Mouse (Mus musculus): ENCODE data around the gene Cwc15. TPM values are rescaled to one million over a fixed set of nuclear protein-coding genes. Genes with fewer than 3 reads are reported as not detected.

Cwc15 gene
- polyA plus RNA-seq, 1 experiment from 2014 or later: 69.6 TPM

- peaks cover 8% of the 10 kb centered on the region for H3K4me1 ChIP-seq (ENCODE audit: insufficient read depth)
- peaks cover 34% of the 10 kb centered on the region for H3K36me3 ChIP-seq (replicated peaks; ENCODE audit: insufficient read depth, low read length)
- H3K9ac ChIP-seq (replicated peaks): peak overlapping the region; percentile 78
- peak overlapping the region; percentile 86 for H3K4me3 ChIP-seq (ENCODE audit: low read depth, low read length)
- DNase-seq: no peak
- H3K4me2 ChIP-seq (ENCODE audit: low read depth, low read length): peak overlapping the region; percentile 97
- TF ChIP-seq EP300 (IDR thresholded peaks at IDR 0.05; ENCODE audit: low read depth) (no peak), CTCF (IDR thresholded peaks at IDR 0.05; ENCODE audit: low read depth) (no peak)
- H3K27me3 ChIP-seq (ENCODE audit: insufficient read depth, low read length): no peaks in the 10 kb centered on the region
- no peaks in the 10 kb centered on the region for H3K9me3 ChIP-seq (ENCODE audit: low read length)
- H3K27ac ChIP-seq (ENCODE audit: low read depth): peak overlapping the region; percentile 73
- no peak; the same call in 1 of the 2 replicates for ATAC-seq
- 3% methylated on average over 10 of the region's 10 CpGs for WGBS (ENCODE audit: insufficient replicate concordance)
Measured at GRCm38 (mm10) chr9:14500916-14501424, 553 bp downstream of the Cwc15 start.

DNA sequence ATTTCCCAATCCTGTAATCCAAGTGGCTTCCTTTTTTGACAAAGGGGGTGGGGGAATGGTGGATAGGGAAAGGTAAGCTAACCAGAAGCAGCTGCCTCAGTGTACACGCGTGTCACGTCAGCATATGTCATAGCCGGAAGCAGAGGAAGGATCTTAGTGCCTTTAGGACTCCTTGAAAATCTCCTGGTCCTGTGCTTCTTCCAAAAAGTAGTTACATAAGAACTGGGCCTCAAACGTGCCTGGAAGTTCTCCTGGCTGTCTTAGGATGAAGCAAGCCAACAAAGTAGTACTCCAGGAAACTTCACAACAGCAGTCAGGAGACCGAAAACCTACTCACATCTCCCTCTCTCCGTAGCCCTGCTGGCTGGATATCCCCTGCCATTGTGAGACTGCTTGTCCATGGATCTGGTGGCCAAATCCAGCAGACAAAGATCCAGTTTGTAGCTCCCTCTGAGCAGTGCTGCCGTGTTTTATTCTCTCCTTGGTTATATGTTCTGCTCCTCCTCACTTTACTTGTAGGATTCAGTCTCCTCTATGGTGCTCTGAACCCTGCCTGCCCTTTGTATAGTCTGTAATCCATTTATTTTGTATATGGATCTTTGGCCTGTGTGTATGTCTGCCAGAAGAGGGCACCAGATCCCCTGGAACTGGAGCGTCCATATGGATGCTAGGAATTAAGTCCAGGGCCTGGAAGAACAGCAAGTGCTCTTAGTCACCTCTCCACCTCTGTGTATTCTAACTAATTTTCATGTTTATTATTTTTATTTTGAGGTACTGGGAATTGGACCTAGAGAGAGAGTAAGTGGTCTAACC lies 12.4 kb downstream of the Cwc15 start:
- H3K27me3 ChIP-seq (ENCODE audit: insufficient read depth, low read length): no peaks in the 10 kb centered on the region
- peaks cover 39% of the 10 kb centered on the region for H3K36me3 ChIP-seq (replicated peaks; ENCODE audit: insufficient read depth, low read length)
- no peak overlapping the region for H3K4me3 ChIP-seq (ENCODE audit: low read depth, low read length)
- 81% methylated on average over 9 of the region's 9 CpGs for WGBS (ENCODE audit: insufficient replicate concordance)
- H3K27ac ChIP-seq (ENCODE audit: low read depth): no peak overlapping the region
- H3K4me2 ChIP-seq (ENCODE audit: low read depth, low read length): no peak overlapping the region
- H3K9ac ChIP-seq (replicated peaks): no peak overlapping the region
- H3K4me1 ChIP-seq (ENCODE audit: insufficient read depth): no peaks in the 10 kb centered on the region
- DNase-seq: no peak
- ATAC-seq: no peak
- TF ChIP-seq CTCF (IDR thresholded peaks at IDR 0.05; ENCODE audit: low read depth) (peak; percentile 64), EP300 (IDR thresholded peaks at IDR 0.05; ENCODE audit: low read depth) (no peak)
- H3K9me3 ChIP-seq (ENCODE audit: low read length): no peaks in the 10 kb centered on the region

DNA sequence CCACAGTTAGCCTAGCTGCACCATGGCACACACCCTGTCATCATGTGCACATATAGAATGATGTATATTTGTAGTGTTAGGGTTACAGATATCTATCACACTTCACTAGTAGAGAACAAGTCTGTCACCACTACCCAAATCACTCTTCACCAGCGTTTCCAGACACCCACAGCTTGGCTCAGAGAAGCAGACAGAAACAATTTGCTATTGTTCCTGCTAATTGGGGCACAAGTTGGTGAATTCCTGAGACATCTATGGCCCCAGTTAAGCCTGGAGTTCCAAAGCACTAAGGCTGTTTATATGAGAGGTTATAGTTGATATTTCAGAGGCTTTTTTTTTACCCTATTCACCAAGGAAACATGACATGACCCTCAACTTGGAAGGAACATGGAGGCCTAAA lies 16.9 kb downstream of the Cwc15 start:
- no peak overlapping the region for H3K4me3 ChIP-seq (ENCODE audit: low read depth, low read length)
- no peak overlapping the region for H3K27ac ChIP-seq (ENCODE audit: low read depth)
- H3K4me1 ChIP-seq (ENCODE audit: insufficient read depth): no peaks in the 10 kb centered on the region
- no peaks in the 10 kb centered on the region for H3K9me3 ChIP-seq (ENCODE audit: low read length)
- H3K36me3 ChIP-seq (replicated peaks; ENCODE audit: insufficient read depth, low read length): peaks cover 10% of the 10 kb centered on the region
- no peaks in the 10 kb centered on the region for H3K27me3 ChIP-seq (ENCODE audit: insufficient read depth, low read length)
- no peak for ATAC-seq
- no peak overlapping the region for H3K4me2 ChIP-seq (ENCODE audit: low read depth, low read length)
- no peak overlapping the region for H3K9ac ChIP-seq (replicated peaks)
- 61% methylated on average over 1 of the region's 1 CpGs for WGBS (ENCODE audit: insufficient replicate concordance)
- TF ChIP-seq EP300 (IDR thresholded peaks at IDR 0.05; ENCODE audit: low read depth): no peak
- no peak for TF ChIP-seq CTCF (IDR thresholded peaks at IDR 0.05; ENCODE audit: low read depth)
- no peak for DNase-seq

DNA sequence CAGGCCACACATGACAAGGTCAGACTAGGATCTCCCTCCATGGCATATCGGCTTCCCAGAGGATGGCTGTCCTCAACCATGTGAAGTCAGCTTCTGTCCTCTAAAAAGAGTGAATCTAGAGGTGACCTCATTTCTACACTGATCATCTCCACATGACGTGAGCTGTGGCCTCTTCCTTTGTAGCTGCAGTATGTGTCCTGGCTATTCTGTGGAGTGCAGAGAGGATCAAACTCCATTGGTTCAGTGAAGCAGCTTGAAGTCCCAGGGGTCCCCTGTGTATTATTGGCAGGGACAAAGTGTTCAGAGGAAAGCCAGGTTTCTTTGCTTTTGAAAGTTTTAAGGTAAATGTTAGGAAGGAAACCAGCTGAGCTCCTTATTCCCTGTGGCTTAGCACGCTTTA lies 17.7 kb downstream of the Cwc15 start:
- Histone ChIP-seq H3K36me3 (replicated peaks; ENCODE audit: insufficient read depth, low read length) (0 out of 2 replicates have a peak, but pooled peaks cover 2% of the 10 kb centered on the region), H3K4me1 (ENCODE audit: insufficient read depth) (no peaks in the 10 kb centered on the region), H3K9ac (replicated peaks) (no peak overlapping the region), H3K9me3 (ENCODE audit: low read length) (no peaks in the 10 kb centered on the region), H3K27me3 (ENCODE audit: insufficient read depth, low read length) (no peaks in the 10 kb centered on the region), H3K4me3 (ENCODE audit: low read depth, low read length) (no peak overlapping the region), H3K27ac (ENCODE audit: low read depth) (no peak overlapping the region), H3K4me2 (ENCODE audit: low read depth, low read length) (no peak overlapping the region)
- ATAC-seq: no peak
- TF ChIP-seq EP300 (IDR thresholded peaks at IDR 0.05; ENCODE audit: low read depth) (no peak), CTCF (IDR thresholded peaks at IDR 0.05; ENCODE audit: low read depth) (no peak)
- DNase-seq: no peak
- 78% methylated on average over 3 of the region's 3 CpGs for WGBS (ENCODE audit: insufficient replicate concordance)

GRCm38 (mm10) chr9:14520971-14521670 lies 20.7 kb downstream of the Cwc15 start:
- H3K36me3 ChIP-seq (replicated peaks; ENCODE audit: insufficient read depth, low read length): no peaks in the 10 kb centered on the region
- no peak for TF ChIP-seq CTCF (IDR thresholded peaks at IDR 0.05; ENCODE audit: low read depth)
- H3K27me3 ChIP-seq (ENCODE audit: insufficient read depth, low read length): no peaks in the 10 kb centered on the region
- no peak overlapping the region for H3K27ac ChIP-seq (ENCODE audit: low read depth)
- WGBS (ENCODE audit: insufficient replicate concordance): 47% methylated on average over 3 of the region's 3 CpGs
- no peak overlapping the region for H3K4me2 ChIP-seq (ENCODE audit: low read depth, low read length)
- H3K9me3 ChIP-seq (ENCODE audit: low read length): no peaks in the 10 kb centered on the region
- H3K4me3 ChIP-seq (ENCODE audit: low read depth, low read length): no peak overlapping the region
- no peak overlapping the region for H3K9ac ChIP-seq (replicated peaks)
- no peak for ATAC-seq
- H3K4me1 ChIP-seq (ENCODE audit: insufficient read depth): no peaks in the 10 kb centered on the region
- no peak for DNase-seq

- Histone ChIP-seq H3K4me3 (ENCODE audit: low read depth, low read length) (no peak overlapping the region), H3K27me3 (ENCODE audit: insufficient read depth, low read length) (no peaks in the 10 kb centered on the region), H3K4me1 (ENCODE audit: insufficient read depth) (no peaks in the 10 kb centered on the region), H3K9me3 (ENCODE audit: low read length) (no peaks in the 10 kb centered on the region), H3K9ac (replicated peaks) (no peak overlapping the region), H3K27ac (ENCODE audit: low read depth) (no peak overlapping the region), H3K4me2 (ENCODE audit: low read depth, low read length) (no peak overlapping the region), H3K36me3 (replicated peaks; ENCODE audit: insufficient read depth, low read length) (no peaks in the 10 kb centered on the region)
- no peak for TF ChIP-seq CTCF (IDR thresholded peaks at IDR 0.05; ENCODE audit: low read depth)
- ATAC-seq (no peak), DNase-seq (no peak)
- WGBS (ENCODE audit: insufficient replicate concordance): 35% methylated on average over 2 of the region's 2 CpGs
Measured at GRCm38 (mm10) chr9:14521695-14522094, 21.3 kb downstream of the Cwc15 start.

Measured in liver, postnatal 0 days (tissue).